Mouse (Mus musculus): Measurements from ENCODE around the gene Siah2.
A peak's percentile ranks its signal among the peaks of the same experiment; 100 is the strongest.

Siah2 gene

GRCm38 (mm10) chr3:58693331-58693730, 1.1 kb upstream of the Siah2 start:
- no peak for DNase-seq

GRCm38 (mm10) chr3:58691374-58691939, 743 bp downstream of the Siah2 start:
- peak; percentile 64 to 73 for DNase-seq

GRCm38 (mm10) chr3:58690619-58691373, 1.4 kb downstream of the Siah2 start:
- peak; percentile 93 for DNase-seq

GRCm38 (mm10) chr3:58689721-58690120, 2.5 kb downstream of the Siah2 start:
- DNase-seq = peak in 1 of 2 experiments; percentile 20

- peak in 1 of 2 experiments; percentile 28 for DNase-seq
These were observed 3.1 kb downstream of the Siah2 start for GRCm38 (mm10) chr3:58689105-58689504.

- DNase-seq = no peak
These were observed 3.6 kb downstream of the Siah2 start for GRCm38 (mm10) chr3:58688551-58688950.

GRCm38 (mm10) chr3:58686922-58687284, 5.3 kb downstream of the Siah2 start:
- no peak for DNase-seq

- DNase-seq = no peak
These were observed 5.8 kb downstream of the Siah2 start for GRCm38 (mm10) chr3:58686206-58686921.

- no peak for DNase-seq
These were observed 6.8 kb downstream of the Siah2 start for GRCm38 (mm10) chr3:58685396-58685795.

GRCm38 (mm10) chr3:58683346-58683745, 8.9 kb downstream of the Siah2 start:
- DNase-seq = no peak

GRCm38 (mm10) chr3:58682336-58682735, 9.9 kb downstream of the Siah2 start:
- DNase-seq = no peak

- no peak for DNase-seq
These were observed 10.4 kb downstream of the Siah2 start for GRCm38 (mm10) chr3:58681831-58682230.

GRCm38 (mm10) chr3:58680943-58681637, 11.1 kb downstream of the Siah2 start:
- DNase-seq = no peak

GRCm38 (mm10) chr3:58679996-58680395, 12.2 kb downstream of the Siah2 start:
- DNase-seq = no peak

GRCm38 (mm10) chr3:58678905-58679304, 13.3 kb downstream of the Siah2 start:
- no peak for DNase-seq

GRCm38 (mm10) chr3:58678384-58678783, 13.8 kb downstream of the Siah2 start:
- no peak for DNase-seq

- no peak for DNase-seq
These were observed 14.6 kb downstream of the Siah2 start for GRCm38 (mm10) chr3:58677615-58678014.

GRCm38 (mm10) chr3:58673295-58673694, 18.9 kb downstream of the Siah2 start:
- DNase-seq = no peak

- DNase-seq = no peak
These were observed 19.6 kb downstream of the Siah2 start for GRCm38 (mm10) chr3:58672481-58673183.

GRCm38 (mm10) chr3:58671616-58672250, 20.5 kb downstream of the Siah2 start:
- DNase-seq = no peak

- no peak for DNase-seq
These were observed 28.2 kb downstream of the Siah2 start for GRCm38 (mm10) chr3:58663970-58664369.

GRCm38 (mm10) chr3:58660636-58661035, 31.6 kb downstream of the Siah2 start:
- no peak for DNase-seq

Data from cerebellum, postnatal 14 days (tissue).